Mouse (Mus musculus) megakaryocyte, adult 5-6 weeks (primary cell): ENCODE results near the gene Unc5a. TPM values are rescaled to one million over a fixed set of nuclear protein-coding genes. Genes with fewer than 3 reads are reported as not detected.

Experiments
- ATAC-seq: 2 replicates; pipeline ENCODE4 v1.8.0; 2016; ENCODE audit warnings: mild to moderate bottlenecking, inconsistent platforms; ENCODE audit not compliant: poor library complexity, severe bottlenecking
- total RNA-seq, 2 experiments: library from RNA; stranded (forward) in 1 of 2; stranded (reverse) in 1 of 2; fragments of 153-499, 151-499 nt in 1 of 2; fragments of 221-1000, 200-1000 nt in 1 of 2; gene quantifications; 2 replicates each; pipeline versions ENCODE4 v1.2.3 to v1.2.4; 2015 to 2017

Unc5a gene
- total RNA-seq, 2 experiments from 2014 or later: 0.38 to 1.8 TPM

- ATAC-seq: no peak
Observed at GRCm38 (mm10) chr13:54997568-54997967, 48.4 kb downstream of the Unc5a start.

GRCm38 (mm10) chr13:55000433-55000832 lies 51.2 kb downstream of the Unc5a start:
- no peak for ATAC-seq

GRCm38 (mm10) chr13:55002090-55002489 lies 52.9 kb downstream of the Unc5a start:
- ATAC-seq: no peak

GRCm38 (mm10) chr13:55004646-55005045 lies 55.4 kb downstream of the Unc5a start:
- ATAC-seq: peak; percentile 65

- ATAC-seq: no peak
Observed at GRCm38 (mm10) chr13:55005691-55006414, 56.6 kb downstream of the Unc5a start.

GRCm38 (mm10) chr13:55006415-55006742 lies 57.2 kb downstream of the Unc5a start:
- no peak for ATAC-seq

GRCm38 (mm10) chr13:55008589-55008988 lies 59.4 kb downstream of the Unc5a start:
- no peak for ATAC-seq

GRCm38 (mm10) chr13:55011103-55011502 lies 61.9 kb downstream of the Unc5a start:
- no peak for ATAC-seq

GRCm38 (mm10) chr13:55011981-55012478 lies 62.8 kb downstream of the Unc5a start:
- no peak for ATAC-seq

GRCm38 (mm10) chr13:55013702-55014344 lies 64.6 kb downstream of the Unc5a start:
- no peak for ATAC-seq

GRCm38 (mm10) chr13:55014451-55014850 lies 65.2 kb downstream of the Unc5a start:
- ATAC-seq: no peak

- no peak for ATAC-seq
Observed at GRCm38 (mm10) chr13:55017154-55017897, 68.1 kb downstream of the Unc5a start.

GRCm38 (mm10) chr13:55017898-55018599 lies 68.8 kb downstream of the Unc5a start:
- peak; percentile 22 for ATAC-seq

- no peak for ATAC-seq
Observed at GRCm38 (mm10) chr13:55018700-55019099, 69.5 kb downstream of the Unc5a start.

- peak; percentile 16; the same call in 1 of the 2 replicates for ATAC-seq
Observed at GRCm38 (mm10) chr13:55019181-55019580, 70.0 kb downstream of the Unc5a start.

GRCm38 (mm10) chr13:55020051-55020450 lies 70.8 kb downstream of the Unc5a start:
- peak; percentile 47 for ATAC-seq

GRCm38 (mm10) chr13:55021194-55021779 lies 72.1 kb downstream of the Unc5a start, which contains the start of gene Hk3:
Hk3 (minus strand) TSS chr13:55021385.
- ATAC-seq: peak; percentile 65

- no peak for ATAC-seq
Observed at GRCm38 (mm10) chr13:55022256-55022655, 73.0 kb downstream of the Unc5a start.

- 0 out of 2 replicates have a peak, but pooled peaks have one; percentile 19 for ATAC-seq
Observed at GRCm38 (mm10) chr13:55022715-55023114, 73.5 kb downstream of the Unc5a start.

- ATAC-seq: no peak
Observed at GRCm38 (mm10) chr13:55024215-55024614, 75.0 kb downstream of the Unc5a start.
